Mouse (Mus musculus) layer of hippocampus, adult 2 months (tissue): ENCODE results near the gene Cald1. TPM values are rescaled to one million over a fixed set of nuclear protein-coding genes. Genes with fewer than 3 reads are reported as not detected.

ENCODE experiments used
- DNase-seq, 2 experiments: peaks; one replicate each; pipeline ENCODE4 v3.0.0; 2022; ENCODE audit warnings: low spot score in 2 of 2
- H3K27ac ChIP-seq: fragments of 200-600 bp; 2 replicates; pipeline ENCODE4 v1.8.1; 2022
- H3K4me3 ChIP-seq: fragments of 200-600 bp; 2 replicates; pipeline ENCODE4 v1.8.1; 2022; ENCODE audit warnings: mild to moderate bottlenecking
- CTCF ChIP-seq: fragments of 200-600 bp; conservative IDR thresholded peaks from 2 replicates; pipeline ENCODE4 v1.8.1; 2022; ENCODE audit warnings: antibody characterized with exemption, mild to moderate bottlenecking, moderate library complexity
- total RNA-seq, 2 experiments: library from RNA; stranded (reverse); gene quantifications; 2 replicates each; pipeline ENCODE4 v1.2.3; 2021

The Cald1 gene
- total RNA-seq, 2 experiments from 2014 or later, result 32.9 to 38.8 TPM

DNA sequence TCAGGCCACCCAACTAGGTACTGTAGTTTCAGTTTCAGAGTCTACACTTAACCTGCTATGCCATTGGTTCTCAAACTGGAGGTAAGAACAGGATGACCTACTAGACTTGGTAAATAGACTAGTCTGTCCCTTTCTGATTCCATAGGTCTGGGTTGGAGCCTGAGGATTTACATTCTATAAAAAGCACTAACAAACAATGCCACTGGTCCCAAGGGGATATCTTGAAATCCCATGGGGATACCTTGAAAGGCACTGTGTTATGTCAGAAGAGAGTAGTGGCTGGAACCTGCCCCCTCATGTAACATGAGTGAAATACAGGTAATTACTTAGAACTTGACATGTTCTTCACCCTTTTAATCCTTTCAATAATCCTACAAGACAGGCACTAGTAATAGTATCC, 178.1 kb downstream of the Cald1 start:
- Histone ChIP-seq H3K27ac (no peak overlapping the region), H3K4me3 (no peak overlapping the region)
- no peak for TF ChIP-seq CTCF
- no peak for DNase-seq

GRCm38 (mm10) chr6:34777094-34777493, 178.8 kb downstream of the Cald1 start:
- no peak overlapping the region for H3K4me3 ChIP-seq
- DNase-seq, result no peak
- H3K27ac ChIP-seq, result no peak overlapping the region
- TF ChIP-seq CTCF, result no peak

GRCm38 (mm10) chr6:34777981-34778668, 179.8 kb downstream of the Cald1 start:
- Histone ChIP-seq H3K4me3 (no peak overlapping the region), H3K27ac (no peak overlapping the region)
- peak; percentile 64 for TF ChIP-seq CTCF
- no peak for DNase-seq

GRCm38 (mm10) chr6:34780231-34780942, 182.1 kb downstream of the Cald1 start, which contains the start of gene Agbl3:
Agbl3 (plus strand) TSS chr6:34780432.
- peak; percentile 91 for DNase-seq
- TF ChIP-seq CTCF, result no peak
- Histone ChIP-seq H3K4me3 (peak within 1 kb of the TSS; percentile 71), H3K27ac (peak within 1 kb of the TSS; percentile 99)

DNA sequence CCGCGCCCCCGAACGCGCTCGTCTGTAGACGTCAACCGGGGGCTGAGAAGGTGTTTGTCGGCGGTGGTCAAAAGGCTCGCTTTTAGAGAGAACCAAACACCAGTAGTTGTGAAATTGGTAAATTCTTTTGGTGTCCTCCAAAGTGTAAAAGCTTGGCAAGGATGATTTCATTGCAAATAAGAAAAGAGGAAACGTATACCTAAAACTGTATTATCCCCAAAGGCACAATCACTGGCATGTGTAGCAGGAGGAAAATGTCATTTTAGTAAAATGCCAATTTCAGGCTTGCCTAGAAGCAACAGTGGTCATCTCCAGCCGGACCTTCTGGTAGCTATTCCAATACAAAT, 182.6 kb downstream of the Cald1 start:
- Histone ChIP-seq H3K27ac (peak overlapping the region; percentile 99), H3K4me3 (peak overlapping the region; percentile 71)
- no peak for TF ChIP-seq CTCF
- no peak for DNase-seq

GRCm38 (mm10) chr6:34782493-34782892, 184.2 kb downstream of the Cald1 start:
- no peak overlapping the region for H3K27ac ChIP-seq
- TF ChIP-seq CTCF, result no peak
- no peak overlapping the region for H3K4me3 ChIP-seq
- DNase-seq, result no peak

- no peak for DNase-seq
- TF ChIP-seq CTCF, result no peak
- H3K27ac ChIP-seq, result no peak overlapping the region
- H3K4me3 ChIP-seq, result no peak overlapping the region
Observed at GRCm38 (mm10) chr6:34796881-34797280, 198.6 kb downstream of the Cald1 start.

DNA sequence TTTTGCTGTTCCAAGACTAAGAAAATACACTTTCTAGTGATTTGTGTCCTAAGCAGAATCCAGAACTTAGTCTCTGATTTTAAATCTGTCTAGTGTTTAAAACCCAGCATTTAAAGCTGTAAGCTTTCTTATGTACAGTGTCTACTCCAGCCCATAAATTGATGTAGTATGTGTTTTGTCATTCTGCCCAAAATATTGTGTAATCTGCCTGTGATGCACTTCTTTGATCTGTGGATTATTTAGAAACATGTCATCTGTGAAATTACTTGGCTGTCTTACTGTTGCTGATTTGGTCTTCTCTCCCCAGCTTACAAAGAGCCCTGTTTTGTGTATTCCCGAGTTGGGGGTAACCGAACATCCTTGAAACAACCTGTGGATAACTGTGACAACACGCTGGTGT, 199.6 kb downstream of the Cald1 start:
- no peak for TF ChIP-seq CTCF
- H3K4me3 ChIP-seq, result no peak overlapping the region
- no peak overlapping the region for H3K27ac ChIP-seq
- no peak for DNase-seq

DNA sequence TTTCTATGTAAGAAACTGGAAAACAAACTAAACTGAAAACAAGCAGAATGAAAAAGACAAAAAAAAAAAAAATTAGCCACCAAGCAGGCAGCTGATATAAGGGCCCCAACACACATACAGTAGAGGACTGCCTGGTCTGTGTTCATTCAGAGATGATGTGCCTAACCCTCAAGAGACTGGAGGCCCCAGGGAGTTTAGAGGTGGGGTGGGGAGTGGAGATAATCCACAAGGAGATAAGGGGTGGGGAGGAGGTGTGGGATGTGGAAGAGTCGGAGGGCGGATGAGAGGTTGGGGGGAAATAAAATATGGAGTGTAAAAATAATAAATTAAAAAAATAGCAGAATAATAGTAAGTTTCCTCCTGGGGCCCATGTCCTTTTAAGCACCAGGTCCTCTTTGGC, 207.3 kb downstream of the Cald1 start:
- H3K27ac ChIP-seq, result no peak overlapping the region
- TF ChIP-seq CTCF, result no peak
- DNase-seq, result no peak
- H3K4me3 ChIP-seq, result no peak overlapping the region

- TF ChIP-seq CTCF, result no peak
- no peak overlapping the region for H3K4me3 ChIP-seq
- no peak for DNase-seq
- H3K27ac ChIP-seq, result no peak overlapping the region
Observed at GRCm38 (mm10) chr6:34810651-34811050, 212.4 kb downstream of the Cald1 start.

DNA sequence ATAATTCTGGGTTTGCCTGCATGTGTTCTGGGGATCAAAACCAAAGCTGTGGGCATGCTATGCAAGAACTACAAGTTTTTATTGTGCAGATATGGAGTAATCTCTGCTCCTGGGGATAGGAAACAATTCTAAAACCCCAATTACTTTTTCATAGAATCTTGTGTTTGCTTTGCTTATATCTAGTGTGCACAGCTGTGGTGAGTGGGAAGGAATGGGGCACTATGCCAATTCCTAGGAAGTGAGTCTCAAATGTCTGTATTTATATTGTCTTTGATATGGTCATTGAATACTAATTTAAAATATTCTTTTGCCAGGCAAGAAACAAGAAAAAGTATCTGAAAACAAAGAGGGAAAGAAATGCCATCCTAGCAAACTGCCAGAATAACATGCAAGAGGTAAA, 226.1 kb downstream of the Cald1 start:
- Histone ChIP-seq H3K27ac (no peak overlapping the region), H3K4me3 (no peak overlapping the region)
- DNase-seq, result peak in 1 of 2 experiments; percentile 40
- TF ChIP-seq CTCF, result no peak

Other genes with a start within 250 kb of the Cald1 start
- under 1 TPM; 0.44 to 0.82 TPM for gene Akr1b8, start 244.4 kb upstream of the Cald1 start, total RNA-seq
- 10 to 100 TPM; 26.7 to 26.9 TPM for gene Akr1b10, start 214.3 kb upstream of the Cald1 start, total RNA-seq
- gene Akr1b7, start 186.2 kb upstream of the Cald1 start, total RNA-seq, result not detected
- gene Bpgm, start 122.3 kb upstream of the Cald1 start, total RNA-seq, result 10 to 100 TPM; 69.8 to 70.9 TPM
- gene Agbl3, start 181.9 kb downstream of the Cald1 start, total RNA-seq, result 10 to 100 TPM; 16.2 to 16.9 TPM